Mouse (Mus musculus) liver, adult 2 months (tissue): ENCODE results near the gene Cib2.

Source experiments
- CTCF ChIP-seq: fragments of 200-500 bp; IDR thresholded peaks from 2 replicates; pipeline ENCODE4 v1.5.1; 2011; ENCODE audit warnings: low read depth, low read length, control low read depth
- POLR2A ChIP-seq: fragments of 200-500 bp; IDR thresholded peaks from 2 replicates; pipeline ENCODE4 v1.6.1; 2011; ENCODE audit warnings: low read length, control low read depth; ENCODE audit not compliant: insufficient read depth; ENCODE audit errors: extremely low read depth

DNA sequence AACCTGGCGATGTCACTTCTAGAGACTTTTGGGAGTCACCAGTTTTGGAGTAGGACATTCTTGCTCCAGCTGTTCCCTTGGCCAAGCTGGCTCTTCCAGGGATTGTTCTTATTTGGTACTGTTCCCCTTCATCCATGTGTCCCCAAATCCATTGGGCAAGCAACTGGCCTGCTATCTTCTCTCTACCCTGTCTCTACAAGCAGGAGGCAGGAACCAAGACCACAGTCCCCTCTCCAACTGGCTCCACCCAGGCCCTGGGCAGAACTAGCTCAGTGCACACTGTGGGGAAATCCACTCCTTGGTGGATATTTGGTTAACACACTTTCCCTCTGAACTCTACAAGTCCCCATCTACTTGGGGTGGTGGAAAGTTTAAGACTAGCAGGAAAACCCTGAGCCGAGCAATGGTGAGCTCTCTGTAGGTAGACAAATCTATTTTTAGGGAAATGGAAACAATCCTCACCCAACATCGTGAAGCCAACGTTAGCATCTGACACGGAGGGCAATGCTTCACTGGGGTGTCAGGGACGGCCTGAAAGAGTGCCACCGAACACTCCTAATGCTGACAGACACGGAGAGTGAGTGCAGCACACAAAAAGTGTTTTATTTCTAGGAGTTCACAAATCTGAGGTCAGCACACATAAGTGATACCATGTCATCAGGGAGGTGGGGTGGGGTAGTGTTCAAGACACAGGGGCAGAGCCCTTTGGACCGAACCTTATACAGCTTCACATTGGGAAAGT lies 15.6 kb downstream of the Cib2 start:
- TF ChIP-seq CTCF, result no peak
- no peak for TF ChIP-seq POLR2A
